Mouse (Mus musculus): Measurements from ENCODE around the gene Unc119. TPM values are rescaled to one million over a fixed set of nuclear protein-coding genes. Genes with fewer than 3 reads are reported as not detected.

Gene Unc119
- polyA plus RNA-seq (2015; fragmentation: Nextera tagmentation; extraction: Ambion mirVana), result 66.7 and 71.4 TPM in 2 replicates

- peaks cover 40% of the 10 kb centered on the region for H3K4me1 ChIP-seq
- H3K4me2 ChIP-seq, result peak within 1 kb of the TSS; percentile 84
- peaks cover 44% of the 10 kb centered on the region for H3K36me3 ChIP-seq
- 2% methylated on average over 50 of the region's 66 CpGs for WGBS
- no peaks in the 10 kb centered on the region for H3K27me3 ChIP-seq
- peak within 1 kb of the TSS; percentile 79 for H3K4me3 ChIP-seq
- peak within 1 kb of the TSS; percentile 96 for H3K9ac ChIP-seq
- no peaks in the 10 kb centered on the region for H3K9me3 ChIP-seq
- ATAC-seq (ENCODE audit: insufficient number of reproducible peaks, insufficient read depth, low FRiP score, low TSS enrichment, low read depth), result peak; percentile 82
- peak within 1 kb of the TSS; percentile 94 for H3K27ac ChIP-seq
Observed at GRCm38 (mm10) chr11:78343381-78344327, at the start of gene Unc119. TSS of gene Unc119 (plus strand) at chr11:78343482.

GRCm38 (mm10) chr11:78294585-78294984, 48.7 kb upstream of the Unc119 start:
- 96% methylated on average over 6 of the region's 6 CpGs for WGBS
- Histone ChIP-seq H3K9me3 (no peaks in the 10 kb centered on the region), H3K27ac (no peak overlapping the region), H3K9ac (no peak overlapping the region), H3K36me3 (peaks cover 33% of the 10 kb centered on the region), H3K27me3 (no peaks in the 10 kb centered on the region), H3K4me2 (no peak overlapping the region), H3K4me1 (no peaks in the 10 kb centered on the region), H3K4me3 (no peak overlapping the region)
- no peak for ATAC-seq (ENCODE audit: insufficient number of reproducible peaks, insufficient read depth, low FRiP score, low TSS enrichment, low read depth)

- H3K27ac ChIP-seq, result peak overlapping the region; percentile 62; the same call in 1 of the 2 replicates
- ATAC-seq (ENCODE audit: insufficient number of reproducible peaks, insufficient read depth, low FRiP score, low TSS enrichment, low read depth), result no peak
- WGBS, result 56% methylated on average over 7 of the region's 7 CpGs
- H3K4me1 ChIP-seq, result peaks cover 13% of the 10 kb centered on the region
- no peaks in the 10 kb centered on the region for H3K9me3 ChIP-seq
- peak overlapping the region; percentile 73 for H3K4me3 ChIP-seq
- peaks cover 26% of the 10 kb centered on the region for H3K36me3 ChIP-seq
- H3K4me2 ChIP-seq, result peak overlapping the region; percentile 74
- no peaks in the 10 kb centered on the region for H3K27me3 ChIP-seq
- peak overlapping the region; percentile 77 for H3K9ac ChIP-seq
Observed at GRCm38 (mm10) chr11:78300917-78301316, 42.4 kb upstream of the Unc119 start.

- Histone ChIP-seq H3K27ac (peak within 1 kb of the TSS; percentile 75), H3K36me3 (peaks cover 31% of the 10 kb centered on the region), H3K4me1 (peaks cover 13% of the 10 kb centered on the region), H3K27me3 (no peaks in the 10 kb centered on the region), H3K4me3 (peak within 1 kb of the TSS; percentile 73), H3K9me3 (no peaks in the 10 kb centered on the region), H3K4me2 (peak within 1 kb of the TSS; percentile 74), H3K9ac (peak within 1 kb of the TSS; percentile 77)
- WGBS, result under 1% methylated on average over 49 of the region's 49 CpGs
- peak; percentile 98 for ATAC-seq (ENCODE audit: insufficient number of reproducible peaks, insufficient read depth, low FRiP score, low TSS enrichment, low read depth)
Observed at GRCm38 (mm10) chr11:78301357-78302084, 41.8 kb upstream of the Unc119 start, which contains the start of gene Spag5. TSS of gene Spag5 (plus strand) at chr11:78301529.

- H3K4me2 ChIP-seq, result no peak overlapping the region
- 88% methylated on average over 4 of the region's 4 CpGs for WGBS
Observed at GRCm38 (mm10) chr11:78305272-78305671, 38.0 kb upstream of the Unc119 start.

GRCm38 (mm10) chr11:78310861-78311511, 32.3 kb upstream of the Unc119 start:
- no peak for ATAC-seq (ENCODE audit: insufficient number of reproducible peaks, insufficient read depth, low FRiP score, low TSS enrichment, low read depth)
- WGBS, result 90% methylated on average over 8 of the region's 8 CpGs
- H3K36me3 ChIP-seq, result peaks cover 76% of the 10 kb centered on the region

More at GRCm38 (mm10) chr11:78305272-78305671, 38.0 kb upstream of the Unc119 start:
- H3K27me3 ChIP-seq, result no peaks in the 10 kb centered on the region
- H3K4me1 ChIP-seq, result peaks cover 18% of the 10 kb centered on the region
- H3K27ac ChIP-seq, result no peak overlapping the region
- no peak for ATAC-seq (ENCODE audit: insufficient number of reproducible peaks, insufficient read depth, low FRiP score, low TSS enrichment, low read depth)
- H3K4me3 ChIP-seq, result no peak overlapping the region
- no peak overlapping the region; the same call in 1 of the 2 replicates for H3K9ac ChIP-seq
- H3K9me3 ChIP-seq, result no peaks in the 10 kb centered on the region
- H3K36me3 ChIP-seq, result peaks cover 54% of the 10 kb centered on the region

GRCm38 (mm10) chr11:78313662-78314061, 29.6 kb upstream of the Unc119 start:
- WGBS, result 96% methylated on average over 2 of the region's 2 CpGs
- no peak overlapping the region for H3K27ac ChIP-seq
- no peak overlapping the region for H3K4me2 ChIP-seq
- peaks cover 85% of the 10 kb centered on the region for H3K36me3 ChIP-seq
- H3K4me3 ChIP-seq, result no peak overlapping the region
- H3K4me1 ChIP-seq, result no peaks in the 10 kb centered on the region
- H3K9ac ChIP-seq, result no peak overlapping the region
- ATAC-seq (ENCODE audit: insufficient number of reproducible peaks, insufficient read depth, low FRiP score, low TSS enrichment, low read depth), result no peak
- H3K9me3 ChIP-seq, result no peaks in the 10 kb centered on the region
- no peaks in the 10 kb centered on the region for H3K27me3 ChIP-seq

More at GRCm38 (mm10) chr11:78310861-78311511, 32.3 kb upstream of the Unc119 start:
- Histone ChIP-seq H3K9me3 (no peaks in the 10 kb centered on the region), H3K27ac (no peak overlapping the region), H3K4me2 (no peak overlapping the region), H3K27me3 (no peaks in the 10 kb centered on the region), H3K9ac (no peak overlapping the region), H3K4me3 (no peak overlapping the region), H3K4me1 (peaks cover 5% of the 10 kb centered on the region; the same call in 1 of the 2 replicates)

GRCm38 (mm10) chr11:78318411-78318810, 24.9 kb upstream of the Unc119 start:
- Histone ChIP-seq H3K36me3 (peaks cover 78% of the 10 kb centered on the region), H3K27ac (no peak overlapping the region), H3K9me3 (no peaks in the 10 kb centered on the region), H3K4me2 (no peak overlapping the region), H3K4me1 (peaks cover 16% of the 10 kb centered on the region), H3K9ac (no peak overlapping the region), H3K27me3 (no peaks in the 10 kb centered on the region), H3K4me3 (no peak overlapping the region)
- no peak for ATAC-seq (ENCODE audit: insufficient number of reproducible peaks, insufficient read depth, low FRiP score, low TSS enrichment, low read depth)
- 83% methylated on average over 2 of the region's 2 CpGs for WGBS

GRCm38 (mm10) chr11:78322076-78322831, 21.0 kb upstream of the Unc119 start:
- WGBS, result 36% methylated on average over 2 of the region's 2 CpGs
- H3K36me3 ChIP-seq, result peaks cover 42% of the 10 kb centered on the region
- no peaks in the 10 kb centered on the region for H3K9me3 ChIP-seq
- peaks cover 18% of the 10 kb centered on the region for H3K4me1 ChIP-seq
- H3K9ac ChIP-seq, result no peak overlapping the region
- peak overlapping the region; percentile 56 for H3K4me2 ChIP-seq
- ATAC-seq (ENCODE audit: insufficient number of reproducible peaks, insufficient read depth, low FRiP score, low TSS enrichment, low read depth), result no peak
- H3K27me3 ChIP-seq, result no peaks in the 10 kb centered on the region
- peak overlapping the region; percentile 23 for H3K4me3 ChIP-seq
- H3K27ac ChIP-seq, result peak overlapping the region; percentile 65

- Histone ChIP-seq H3K4me3 (peak within 1 kb of the TSS; percentile 23), H3K27me3 (no peaks in the 10 kb centered on the region), H3K4me2 (peak within 1 kb of the TSS; percentile 56), H3K27ac (peak within 1 kb of the TSS; percentile 65), H3K9ac (peak within 1 kb of the TSS; percentile 57; the same call in 1 of the 2 replicates), H3K9me3 (no peaks in the 10 kb centered on the region), H3K4me1 (peaks cover 18% of the 10 kb centered on the region), H3K36me3 (peaks cover 36% of the 10 kb centered on the region)
- WGBS, result 7% methylated on average over 15 of the region's 15 CpGs
- peak; percentile 87 for ATAC-seq (ENCODE audit: insufficient number of reproducible peaks, insufficient read depth, low FRiP score, low TSS enrichment, low read depth)
Observed at GRCm38 (mm10) chr11:78322860-78323259, 20.4 kb upstream of the Unc119 start, which contains the start of gene Aldoc. TSS of gene Aldoc (plus strand) at chr11:78322968.

Measured in embryonic facial prominence, embryonic 13.5 days (tissue).